Mouse (Mus musculus) forebrain, embryonic 11.5 days (tissue): ENCODE measurements around the gene Cenpt. TPM values are rescaled to one million over a fixed set of nuclear protein-coding genes. Genes with fewer than 3 reads are reported as not detected.

ENCODE experiments used
- ATAC-seq: fragments of 200-750 bp; cut with Nextera tagmentation; replicated peaks from 2 replicates; pipeline ENCODE4 v1.8.0; 2017; ENCODE audit warnings: moderate TSS enrichment; ENCODE audit not compliant: low FRiP score
- DNase-seq: peaks from one replicate; pipeline ENCODE4 v3.0.0-alpha.2; 2017; ENCODE audit warnings: low spot score
- H3K27ac ChIP-seq: fragments of 300-500 bp; sonication (generic); 2 replicates; pipeline ENCODE4 v1.5.1; 2014; ENCODE audit warnings: low read depth, low read length
- H3K27me3 ChIP-seq: fragments of 300-500 bp; sonication (generic); 2 replicates; pipeline ENCODE4 v1.6.1; 2014; ENCODE audit warnings: mild to moderate bottlenecking, low read length, mixed read lengths; ENCODE audit not compliant: control insufficient read depth, insufficient read depth
- H3K36me3 ChIP-seq: fragments of 300-500 bp; sonication (generic); 2 replicates; pipeline ENCODE4 v1.6.1; 2014; ENCODE audit warnings: mild to moderate bottlenecking, low read length, moderate library complexity, mixed read lengths; ENCODE audit not compliant: control insufficient read depth, insufficient read depth
- H3K4me1 ChIP-seq: fragments of 300-500 bp; sonication (generic); replicated peaks from 2 replicates; pipeline ENCODE4 v1.6.1; 2014; ENCODE audit warnings: low read length, mixed read lengths; ENCODE audit not compliant: control insufficient read depth, insufficient read depth
- H3K4me2 ChIP-seq: fragments of 300-500 bp; sonication (generic); 2 replicates; pipeline ENCODE4 v1.6.1; 2014; ENCODE audit warnings: low read depth, mild to moderate bottlenecking, low read length, moderate library complexity, mixed read lengths; ENCODE audit not compliant: severe bottlenecking
- H3K4me3 ChIP-seq: fragments of 300-500 bp; sonication (generic); 2 replicates; pipeline ENCODE4 v1.5.1; 2014; ENCODE audit warnings: low read depth, low read length
- H3K9ac ChIP-seq: fragments of 300-500 bp; sonication (generic); 2 replicates; pipeline ENCODE4 v1.6.1; 2014; ENCODE audit warnings: low read length
- H3K9me3 ChIP-seq: fragments of 300-500 bp; sonication (generic); 2 replicates; pipeline ENCODE4 v1.6.1; 2016; ENCODE audit warnings: low read length, mixed read lengths; ENCODE audit not compliant: control insufficient read depth
- WGBS: fragments of 180-500 bp; shearing (Covaris S2); extraction: QIAGEN DNeasy Blood & Tissue Kit; methylation state at CpG from one replicate; pipeline ENCODE4 v1.1.7; 2014; 5-methylcytosine and 5-hydroxymethylcytosine counted together
- polyA plus RNA-seq: library from polyadenylated mRNA; unstranded; fragments of >200 nt; fragmentation: Nextera tagmentation; extraction: Ambion mirVana; gene quantifications from 2 replicates; pipeline ENCODE4 v1.2.1, GENCODE M21; 2014

Gene Cenpt
- polyA plus RNA-seq, 1 experiment from 2014 or later, result 59.7 TPM

GRCm38 (mm10) chr8:105820925-105821324 is 32.2 kb downstream of the Cenpt start:
- ATAC-seq, result no peak
- Histone ChIP-seq H3K4me1 (peaks cover 4% of the 10 kb centered on the region; the same call in 1 of the 2 replicates), H3K4me2 (no peak overlapping the region), H3K27me3 (no peaks in the 10 kb centered on the region), H3K27ac (no peak overlapping the region), H3K36me3 (peaks cover 12% of the 10 kb centered on the region; the same call in 1 of the 2 replicates), H3K9me3 (no peaks in the 10 kb centered on the region), H3K4me3 (no peak overlapping the region), H3K9ac (no peak overlapping the region)
- 95% methylated on average over 1 of the region's 1 CpGs for WGBS
- DNase-seq, result no peak

DNA sequence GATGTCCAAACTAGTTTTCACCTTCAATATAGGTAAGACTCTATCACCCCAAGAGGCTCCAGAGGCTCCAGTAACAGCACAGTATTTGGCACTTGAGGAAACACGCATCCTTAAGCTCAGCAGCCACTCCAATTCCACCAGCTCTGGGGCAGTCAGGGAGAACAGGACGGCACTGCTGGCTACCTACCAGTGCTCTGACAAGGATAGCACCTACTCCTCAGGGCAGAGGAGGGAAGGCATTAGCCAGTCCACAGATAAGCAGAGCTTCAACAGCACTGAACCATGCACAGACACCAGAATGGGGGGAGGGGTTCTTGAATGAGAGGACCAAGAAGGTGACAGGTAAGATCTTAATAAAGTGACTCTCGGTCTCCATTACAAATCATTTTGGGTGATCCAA is 33.4 kb downstream of the Cenpt start:
- 94% methylated on average over 3 of the region's 3 CpGs for WGBS
- no peaks in the 10 kb centered on the region for H3K9me3 ChIP-seq
- ATAC-seq, result no peak
- no peak overlapping the region for H3K4me3 ChIP-seq
- H3K27me3 ChIP-seq, result no peaks in the 10 kb centered on the region
- no peak overlapping the region for H3K4me2 ChIP-seq
- H3K36me3 ChIP-seq, result peaks cover 10% of the 10 kb centered on the region; the same call in 1 of the 2 replicates
- no peak overlapping the region for H3K9ac ChIP-seq
- H3K4me1 ChIP-seq, result no peaks in the 10 kb centered on the region
- no peak for DNase-seq
- H3K27ac ChIP-seq, result no peak overlapping the region

DNA sequence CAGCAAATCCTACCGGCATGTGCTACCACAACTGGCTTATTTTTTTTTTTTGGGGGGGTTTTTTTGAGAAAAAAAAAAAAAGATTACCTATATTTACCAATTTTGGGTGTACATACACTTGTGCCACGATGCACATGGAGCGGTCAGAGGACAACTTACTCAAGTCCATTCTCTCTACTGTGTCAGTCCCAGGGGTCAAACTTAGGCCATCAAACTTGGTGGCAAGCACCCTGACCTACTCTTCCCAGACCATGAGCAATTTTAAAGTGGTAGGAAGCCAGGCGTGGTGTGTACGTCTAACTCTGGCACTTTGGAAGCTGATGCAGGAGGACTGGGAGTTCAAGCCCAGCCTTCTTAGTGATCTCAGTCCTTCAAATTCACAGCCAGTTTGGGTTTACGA is 39.8 kb downstream of the Cenpt start:
- Histone ChIP-seq H3K4me2 (no peak overlapping the region), H3K27ac (no peak overlapping the region), H3K9ac (no peak overlapping the region), H3K36me3 (no peaks in the 10 kb centered on the region), H3K9me3 (no peaks in the 10 kb centered on the region), H3K27me3 (no peaks in the 10 kb centered on the region), H3K4me1 (no peaks in the 10 kb centered on the region), H3K4me3 (no peak overlapping the region)
- no peak for ATAC-seq
- DNase-seq, result no peak
- 98% methylated on average over 6 of the region's 6 CpGs for WGBS

DNA sequence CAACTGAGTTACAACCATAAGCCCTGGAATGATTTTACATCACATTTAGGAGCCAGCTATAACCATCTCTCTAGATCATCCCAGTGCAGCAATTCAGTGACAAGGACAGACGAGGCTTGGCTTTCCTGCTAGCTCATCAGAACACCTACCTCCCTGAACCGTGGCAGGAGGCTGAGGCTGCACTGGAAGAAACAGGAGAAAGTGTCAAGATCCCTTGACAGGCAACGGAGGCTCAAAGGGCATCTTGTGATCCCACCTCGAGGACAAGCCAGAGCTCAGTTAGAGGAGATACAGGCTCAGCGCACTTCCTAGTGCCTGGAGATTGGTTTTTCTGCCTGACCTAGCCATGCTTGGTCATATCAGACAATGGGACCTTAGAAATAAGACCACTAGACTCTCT is 40.6 kb downstream of the Cenpt start:
- no peak overlapping the region for H3K9ac ChIP-seq
- no peaks in the 10 kb centered on the region for H3K27me3 ChIP-seq
- ATAC-seq, result no peak
- WGBS, result 84% methylated on average over 5 of the region's 5 CpGs
- H3K4me2 ChIP-seq, result no peak overlapping the region
- no peaks in the 10 kb centered on the region for H3K36me3 ChIP-seq
- no peak overlapping the region for H3K4me3 ChIP-seq
- DNase-seq, result no peak
- H3K9me3 ChIP-seq, result no peaks in the 10 kb centered on the region
- H3K27ac ChIP-seq, result no peak overlapping the region
- no peaks in the 10 kb centered on the region for H3K4me1 ChIP-seq

GRCm38 (mm10) chr8:105811543-105811942 is 41.5 kb downstream of the Cenpt start:
- no peak overlapping the region for H3K9ac ChIP-seq
- WGBS, result 77% methylated on average over 3 of the region's 3 CpGs
- H3K27me3 ChIP-seq, result no peaks in the 10 kb centered on the region
- no peak overlapping the region for H3K4me2 ChIP-seq
- DNase-seq (no peak), ATAC-seq (no peak)
- H3K9me3 ChIP-seq, result no peaks in the 10 kb centered on the region
- no peak overlapping the region for H3K4me3 ChIP-seq
- H3K27ac ChIP-seq, result no peak overlapping the region
- H3K36me3 ChIP-seq, result no peaks in the 10 kb centered on the region
- no peaks in the 10 kb centered on the region for H3K4me1 ChIP-seq

GRCm38 (mm10) chr8:105811061-105811460 is 42.0 kb downstream of the Cenpt start:
- ATAC-seq (no peak), DNase-seq (no peak)
- Histone ChIP-seq H3K27me3 (no peaks in the 10 kb centered on the region), H3K9me3 (no peaks in the 10 kb centered on the region), H3K27ac (no peak overlapping the region), H3K9ac (no peak overlapping the region), H3K4me2 (no peak overlapping the region), H3K4me3 (no peak overlapping the region), H3K36me3 (no peaks in the 10 kb centered on the region), H3K4me1 (no peaks in the 10 kb centered on the region)
- WGBS, result 91% methylated on average over 10 of the region's 10 CpGs

DNA sequence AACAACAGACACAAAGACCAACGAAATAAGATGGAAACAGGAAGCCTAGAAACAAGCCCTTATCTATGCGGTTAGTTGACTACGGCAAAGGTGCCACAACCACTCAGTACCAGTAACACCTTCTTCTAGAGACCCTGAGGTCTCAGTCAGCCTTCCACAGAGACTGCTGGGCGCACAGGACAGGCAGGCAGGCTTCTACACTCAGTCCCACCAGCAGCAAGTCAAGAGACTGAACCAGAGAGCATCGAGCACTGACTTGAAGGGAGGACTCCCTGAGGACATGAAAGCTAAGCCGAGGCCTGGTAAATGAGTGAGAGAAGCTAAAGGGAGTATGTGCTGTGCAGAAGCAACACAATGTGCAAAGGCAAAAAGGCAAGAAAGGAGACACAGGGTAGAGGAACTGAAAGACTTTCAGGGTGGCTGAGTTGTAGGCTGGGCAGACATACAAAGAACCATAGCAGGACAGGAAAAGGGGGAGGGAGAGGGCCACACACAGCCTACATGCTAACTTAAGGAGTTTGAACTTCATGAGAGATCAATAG is 42.8 kb downstream of the Cenpt start:
- H3K4me3 ChIP-seq, result no peak overlapping the region
- ATAC-seq, result no peak
- H3K27ac ChIP-seq, result no peak overlapping the region
- no peak overlapping the region for H3K4me2 ChIP-seq
- no peaks in the 10 kb centered on the region for H3K9me3 ChIP-seq
- no peak for DNase-seq
- no peaks in the 10 kb centered on the region for H3K27me3 ChIP-seq
- no peaks in the 10 kb centered on the region for H3K4me1 ChIP-seq
- no peak overlapping the region for H3K9ac ChIP-seq
- H3K36me3 ChIP-seq, result no peaks in the 10 kb centered on the region
- 92% methylated on average over 6 of the region's 6 CpGs for WGBS

GRCm38 (mm10) chr8:105808480-105808879 is 44.6 kb downstream of the Cenpt start:
- H3K9me3 ChIP-seq, result no peaks in the 10 kb centered on the region
- no peak for ATAC-seq
- no peaks in the 10 kb centered on the region for H3K27me3 ChIP-seq
- no peak overlapping the region for H3K4me2 ChIP-seq
- WGBS, result 95% methylated on average over 2 of the region's 2 CpGs
- no peaks in the 10 kb centered on the region for H3K36me3 ChIP-seq
- H3K9ac ChIP-seq, result no peak overlapping the region
- DNase-seq, result no peak
- no peak overlapping the region for H3K4me3 ChIP-seq
- no peak overlapping the region for H3K27ac ChIP-seq
- H3K4me1 ChIP-seq, result no peaks in the 10 kb centered on the region

GRCm38 (mm10) chr8:105807766-105808165 is 45.3 kb downstream of the Cenpt start:
- H3K27ac ChIP-seq, result no peak overlapping the region
- no peak for DNase-seq
- no peaks in the 10 kb centered on the region for H3K36me3 ChIP-seq
- H3K9me3 ChIP-seq, result no peaks in the 10 kb centered on the region
- H3K9ac ChIP-seq, result no peak overlapping the region
- H3K4me3 ChIP-seq, result no peak overlapping the region
- H3K27me3 ChIP-seq, result no peaks in the 10 kb centered on the region
- no peaks in the 10 kb centered on the region for H3K4me1 ChIP-seq
- ATAC-seq, result no peak
- 91% methylated on average over 5 of the region's 5 CpGs for WGBS
- no peak overlapping the region for H3K4me2 ChIP-seq
